Mouse (Mus musculus) right cerebral cortex, postnatal 25 days (tissue): ENCODE results near the gene Ambra1.
"Not testable (repeated sequence)": the region's sequence is repeated elsewhere in the genome, so short reads cannot be mapped to it uniquely, and the experiment has no call there.

Experiments used
- DNase-seq: peaks from one replicate; pipeline ENCODE4 v3.0.0; 2022

The Ambra1 gene

GRCm38 (mm10) chr2:91729971-91730821 is at the start of gene Ambra1:
TSS of gene Ambra1 (plus strand) at chr2:91730134.
- peak; percentile 84 for DNase-seq

- peak; percentile 44 for DNase-seq
Observed at GRCm38 (mm10) chr2:91682850-91683249, 47.1 kb upstream of the Ambra1 start.

- peak; percentile 23 for DNase-seq
Observed at GRCm38 (mm10) chr2:91683919-91684318, 46.0 kb upstream of the Ambra1 start.

- no peak for DNase-seq
Observed at GRCm38 (mm10) chr2:91689452-91689851, 40.5 kb upstream of the Ambra1 start.

- DNase-seq, result peak; percentile 24
Observed at GRCm38 (mm10) chr2:91695436-91696224, 34.3 kb upstream of the Ambra1 start.

GRCm38 (mm10) chr2:91696225-91696590 is 33.7 kb upstream of the Ambra1 start:
- DNase-seq, result no peak

GRCm38 (mm10) chr2:91699225-91699624 is 30.7 kb upstream of the Ambra1 start:
- DNase-seq, result no peak

GRCm38 (mm10) chr2:91701366-91701765 is 28.6 kb upstream of the Ambra1 start:
- DNase-seq, result no peak

GRCm38 (mm10) chr2:91705736-91706135 is 24.2 kb upstream of the Ambra1 start:
- no peak for DNase-seq

- DNase-seq, result no peak
Observed at GRCm38 (mm10) chr2:91706456-91706855, 23.5 kb upstream of the Ambra1 start.

GRCm38 (mm10) chr2:91708361-91708760 is 21.6 kb upstream of the Ambra1 start:
- no peak for DNase-seq

- peak; percentile 94 for DNase-seq
Observed at GRCm38 (mm10) chr2:91710272-91711234, 19.4 kb upstream of the Ambra1 start, which contains the start of the genes Atg13 and Harbi1. TSS of gene Atg13 (minus strand) at chr2:91710576. TSS of gene Harbi1 (plus strand) at chr2:91710852.

- no peak for DNase-seq
Observed at GRCm38 (mm10) chr2:91711256-91711925, 18.5 kb upstream of the Ambra1 start.

GRCm38 (mm10) chr2:91714921-91715320 is 15.0 kb upstream of the Ambra1 start:
- DNase-seq, result no peak

GRCm38 (mm10) chr2:91718276-91718675 is 11.7 kb upstream of the Ambra1 start:
- no peak for DNase-seq

- no peak for DNase-seq
Observed at GRCm38 (mm10) chr2:91723382-91723781, 6.6 kb upstream of the Ambra1 start.

GRCm38 (mm10) chr2:91723951-91724350 is 6.0 kb upstream of the Ambra1 start:
- no peak for DNase-seq

- DNase-seq, result no peak
Observed at GRCm38 (mm10) chr2:91724716-91725115, 5.2 kb upstream of the Ambra1 start.

- DNase-seq, result not testable (repeated sequence)
Observed at GRCm38 (mm10) chr2:91725476-91725875, 4.5 kb upstream of the Ambra1 start.

GRCm38 (mm10) chr2:91727011-91727410 is 2.9 kb upstream of the Ambra1 start:
- no peak for DNase-seq

GRCm38 (mm10) chr2:91729571-91729970 is 363 bp upstream of the Ambra1 start:
- no peak for DNase-seq

- no peak for DNase-seq
Observed at GRCm38 (mm10) chr2:91735221-91735620, 5.3 kb downstream of the Ambra1 start.
